Mouse (Mus musculus) hindbrain, embryonic 14.5 days (tissue): ENCODE data around the gene Sh3glb1. TPM values are rescaled to one million over a fixed set of nuclear protein-coding genes. Genes with fewer than 3 reads are reported as not detected.

Source experiments
- ATAC-seq: fragments of 200-750 bp; cut with Nextera tagmentation; 2 replicates; pipeline ENCODE4 v1.8.0; 2017; ENCODE audit warnings: moderate number of reproducible peaks, mild to moderate bottlenecking, moderate TSS enrichment, moderate library complexity; ENCODE audit not compliant: low FRiP score
- DNase-seq: peaks from one replicate; pipeline ENCODE4 v3.0.0-alpha.2; 2015; ENCODE audit warnings: low spot score
- H3K27ac ChIP-seq: fragments of 300-500 bp; sonication (generic); 2 replicates; pipeline ENCODE4 v1.5.1; 2014; ENCODE audit warnings: mild to moderate bottlenecking, moderate library complexity
- H3K27me3 ChIP-seq: fragments of 300-500 bp; sonication (generic); 2 replicates; pipeline ENCODE4 v1.6.1; 2014; ENCODE audit warnings: mild to moderate bottlenecking, low read length, mixed read lengths; ENCODE audit not compliant: control insufficient read depth, insufficient read depth
- H3K36me3 ChIP-seq: fragments of 300-500 bp; sonication (generic); replicated peaks from 2 replicates; pipeline ENCODE4 v1.6.1; 2014; ENCODE audit not compliant: control insufficient read depth, insufficient read depth
- H3K4me1 ChIP-seq: fragments of 300-500 bp; sonication (generic); replicated peaks from 2 replicates; pipeline ENCODE4 v1.6.1; 2014; ENCODE audit warnings: antibody characterized with exemption, low read length, mixed read lengths; ENCODE audit not compliant: control insufficient read depth, insufficient read depth
- H3K4me2 ChIP-seq: fragments of 300-500 bp; sonication (generic); replicated peaks from 2 replicates; pipeline ENCODE4 v1.6.1; 2014; ENCODE audit warnings: mild to moderate bottlenecking, moderate library complexity
- H3K4me3 ChIP-seq: fragments of 300-500 bp; sonication (generic); replicated peaks from 2 replicates; pipeline ENCODE4 v1.5.1; 2014; ENCODE audit warnings: mild to moderate bottlenecking, low read length
- H3K9ac ChIP-seq: fragments of 300-500 bp; sonication (generic); 2 replicates; pipeline ENCODE4 v1.6.1; 2014
- H3K9me3 ChIP-seq: fragments of 300-500 bp; sonication (generic); 2 replicates; pipeline ENCODE4 v1.6.1; 2016; ENCODE audit warnings: low read length; ENCODE audit not compliant: control insufficient read depth
- WGBS: fragments of 180-500 bp; shearing (Covaris S2); extraction: QIAGEN DNeasy Blood & Tissue Kit; methylation state at CpG from one replicate; pipeline ENCODE4 v1.1.7; 2014; 5-methylcytosine and 5-hydroxymethylcytosine counted together
- polyA plus RNA-seq: library from polyadenylated mRNA; unstranded; fragments of >200 nt; fragmentation: Nextera tagmentation; extraction: Ambion mirVana; gene quantifications from 2 replicates; pipeline ENCODE4 v1.2.1, GENCODE M21; 2014

Sh3glb1 gene
- polyA plus RNA-seq, 1 experiment from 2014 or later = 138 TPM

DNA sequence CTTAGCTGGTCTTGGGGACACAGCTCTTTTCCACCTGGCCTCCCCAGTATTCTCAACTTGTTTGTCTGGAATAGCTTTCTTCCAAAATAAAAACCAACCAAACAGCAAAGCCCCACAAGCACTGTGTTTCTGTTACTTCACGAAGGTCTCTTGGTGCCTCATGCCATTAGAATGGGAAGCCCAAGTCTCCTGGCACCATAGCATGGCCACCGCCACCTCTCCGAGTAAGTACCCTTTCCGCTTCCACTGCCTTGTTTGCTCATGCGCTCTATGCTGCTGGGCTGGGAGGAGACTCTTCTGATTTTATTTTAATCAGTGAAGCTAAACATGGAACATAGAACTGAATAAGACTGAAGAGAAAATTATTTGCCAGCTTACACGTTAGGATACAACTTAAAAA is 2.3 kb downstream of the Sh3glb1 start:
- Histone ChIP-seq H3K4me2 (peak overlapping the region; percentile 58), H3K9ac (0 out of 2 replicates have a peak overlapping the region, but pooled peaks have one; percentile 28), H3K27ac (no peak overlapping the region), H3K36me3 (no peaks in the 10 kb centered on the region), H3K4me1 (peaks cover 21% of the 10 kb centered on the region), H3K9me3 (no peaks in the 10 kb centered on the region), H3K4me3 (no peak overlapping the region; the same call in 1 of the 2 replicates), H3K27me3 (no peaks in the 10 kb centered on the region)
- no peak for DNase-seq
- no peak for ATAC-seq
- 78% methylated on average over 6 of the region's 6 CpGs for WGBS

DNA sequence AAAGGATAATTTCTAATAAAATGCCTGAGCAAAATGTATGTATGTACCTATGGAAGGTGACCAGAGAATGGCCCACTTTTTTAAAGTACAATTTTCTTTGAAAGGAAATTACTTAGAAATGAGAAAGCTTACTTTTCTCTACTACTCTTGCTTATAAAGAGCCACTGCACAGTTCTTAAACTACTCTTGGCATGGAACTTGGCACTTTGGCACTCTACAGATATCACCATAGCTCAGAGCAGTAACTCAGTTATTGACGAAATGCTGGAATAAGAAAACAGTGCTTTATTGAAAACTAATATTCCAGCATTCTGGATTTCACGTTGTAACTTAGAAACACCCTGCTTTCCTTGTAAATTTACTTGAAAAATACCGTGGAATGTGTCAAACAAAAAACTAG is 3.0 kb downstream of the Sh3glb1 start:
- ATAC-seq (no peak), DNase-seq (no peak)
- H3K4me2 ChIP-seq = no peak overlapping the region
- H3K9me3 ChIP-seq = no peaks in the 10 kb centered on the region
- peaks cover 21% of the 10 kb centered on the region for H3K4me1 ChIP-seq
- no peak overlapping the region for H3K9ac ChIP-seq
- no peak overlapping the region for H3K4me3 ChIP-seq
- H3K27me3 ChIP-seq = no peaks in the 10 kb centered on the region
- WGBS = 85% methylated on average over 3 of the region's 3 CpGs
- peaks cover 6% of the 10 kb centered on the region; the same call in 1 of the 2 replicates for H3K36me3 ChIP-seq
- no peak overlapping the region for H3K27ac ChIP-seq

DNA sequence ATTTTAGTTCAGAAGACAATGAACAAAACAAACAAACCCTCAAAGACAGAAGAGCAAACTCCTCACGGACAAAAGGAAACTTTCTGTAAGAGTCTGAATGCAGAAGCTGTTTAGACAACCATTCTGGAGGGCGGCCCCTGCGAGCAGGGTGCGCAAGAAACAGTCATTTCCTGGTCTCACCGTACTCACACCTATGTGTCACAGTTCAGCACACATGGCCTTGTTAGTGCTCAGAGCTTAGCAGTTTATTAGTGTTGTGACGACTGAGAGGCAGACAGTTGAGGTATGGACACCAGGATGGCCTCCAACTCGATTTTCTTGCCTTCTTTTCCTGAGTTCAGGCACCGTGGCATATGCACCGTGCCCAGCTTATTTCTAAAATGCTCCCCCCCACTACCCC is 4.2 kb downstream of the Sh3glb1 start:
- no peak for DNase-seq
- Histone ChIP-seq H3K9ac (no peak overlapping the region), H3K27ac (no peak overlapping the region), H3K4me2 (0 out of 2 replicates have a peak overlapping the region, but pooled peaks have one; percentile 9), H3K4me3 (no peak overlapping the region), H3K9me3 (no peaks in the 10 kb centered on the region), H3K27me3 (no peaks in the 10 kb centered on the region), H3K36me3 (peaks cover 18% of the 10 kb centered on the region), H3K4me1 (peaks cover 21% of the 10 kb centered on the region)
- WGBS = 69% methylated on average over 9 of the region's 9 CpGs
- ATAC-seq = no peak

DNA sequence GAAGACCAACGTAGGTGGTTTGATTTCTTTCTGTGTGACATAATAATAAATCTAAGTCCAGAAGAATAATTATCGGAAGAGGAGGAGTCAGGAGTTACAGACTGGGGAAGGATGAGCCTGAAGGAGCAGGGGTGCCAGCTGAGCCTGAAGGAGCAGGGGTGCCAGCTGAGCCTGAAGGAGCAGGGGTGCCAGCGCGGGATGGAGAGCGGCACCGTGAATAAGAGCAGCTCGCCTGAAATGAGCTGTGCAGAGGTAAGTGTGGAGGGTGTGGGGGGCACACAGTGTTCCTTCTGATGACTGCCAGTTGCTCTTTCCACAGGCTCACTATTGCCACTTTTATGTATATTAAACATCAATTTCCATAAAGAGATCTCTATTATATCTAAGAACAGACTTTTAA is 5.1 kb downstream of the Sh3glb1 start:
- H3K4me2 ChIP-seq = no peak overlapping the region
- H3K27ac ChIP-seq = no peak overlapping the region
- DNase-seq = no peak
- H3K4me3 ChIP-seq = no peak overlapping the region
- WGBS = 61% methylated on average over 7 of the region's 7 CpGs
- peaks cover 21% of the 10 kb centered on the region for H3K4me1 ChIP-seq
- H3K36me3 ChIP-seq = peaks cover 25% of the 10 kb centered on the region
- H3K9ac ChIP-seq = no peak overlapping the region
- H3K27me3 ChIP-seq = no peaks in the 10 kb centered on the region
- ATAC-seq = no peak
- no peaks in the 10 kb centered on the region for H3K9me3 ChIP-seq

DNA sequence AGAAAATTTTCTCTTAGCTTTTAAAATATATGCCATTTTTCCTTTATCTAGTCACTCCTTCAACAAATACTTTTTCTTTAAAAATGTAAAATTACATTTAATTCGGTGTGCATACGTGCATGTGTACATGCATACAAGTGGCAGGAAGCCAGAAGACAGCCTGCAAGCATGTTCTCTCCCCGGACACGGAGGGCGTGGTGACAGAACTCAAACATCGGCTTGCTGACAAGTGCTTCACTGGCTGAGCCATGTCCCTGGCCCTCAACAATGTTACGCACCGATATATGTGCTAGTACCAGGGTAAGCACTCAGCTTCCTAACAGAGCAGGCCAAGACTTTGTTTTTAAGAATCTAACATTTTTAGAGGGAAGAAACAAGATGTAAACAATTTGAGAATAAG is 5.5 kb downstream of the Sh3glb1 start:
- peaks cover 21% of the 10 kb centered on the region for H3K4me1 ChIP-seq
- no peak overlapping the region for H3K4me3 ChIP-seq
- 85% methylated on average over 8 of the region's 8 CpGs for WGBS
- ATAC-seq (no peak), DNase-seq (no peak)
- no peak overlapping the region for H3K9ac ChIP-seq
- peaks cover 29% of the 10 kb centered on the region for H3K36me3 ChIP-seq
- no peaks in the 10 kb centered on the region for H3K27me3 ChIP-seq
- no peaks in the 10 kb centered on the region for H3K9me3 ChIP-seq
- no peak overlapping the region for H3K27ac ChIP-seq
- H3K4me2 ChIP-seq = no peak overlapping the region

DNA sequence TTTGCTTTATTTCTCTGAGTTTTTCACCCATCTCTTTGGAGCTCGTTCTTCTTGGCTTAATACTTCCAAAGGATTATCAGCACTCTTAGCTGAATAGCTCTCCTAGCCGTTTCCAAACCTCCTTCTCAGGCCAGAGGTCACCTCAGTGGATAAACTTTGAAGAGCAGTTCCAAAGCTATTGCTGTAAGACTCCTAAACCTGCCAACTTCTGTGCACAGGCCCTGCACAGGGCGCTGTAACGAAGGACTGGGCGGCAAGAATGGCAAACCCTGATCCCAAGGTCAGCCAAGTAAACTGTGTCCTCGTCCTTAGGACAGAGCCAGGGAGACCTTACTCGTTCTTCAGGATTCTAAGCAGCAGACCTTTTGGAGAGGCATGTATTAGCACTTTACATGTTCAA is 6.0 kb downstream of the Sh3glb1 start:
- Histone ChIP-seq H3K27me3 (no peaks in the 10 kb centered on the region), H3K4me2 (no peak overlapping the region), H3K4me1 (peaks cover 21% of the 10 kb centered on the region), H3K9me3 (no peaks in the 10 kb centered on the region), H3K27ac (no peak overlapping the region), H3K36me3 (peaks cover 32% of the 10 kb centered on the region), H3K4me3 (no peak overlapping the region), H3K9ac (no peak overlapping the region)
- no peak for DNase-seq
- WGBS = 77% methylated on average over 7 of the region's 7 CpGs
- ATAC-seq = no peak

DNA sequence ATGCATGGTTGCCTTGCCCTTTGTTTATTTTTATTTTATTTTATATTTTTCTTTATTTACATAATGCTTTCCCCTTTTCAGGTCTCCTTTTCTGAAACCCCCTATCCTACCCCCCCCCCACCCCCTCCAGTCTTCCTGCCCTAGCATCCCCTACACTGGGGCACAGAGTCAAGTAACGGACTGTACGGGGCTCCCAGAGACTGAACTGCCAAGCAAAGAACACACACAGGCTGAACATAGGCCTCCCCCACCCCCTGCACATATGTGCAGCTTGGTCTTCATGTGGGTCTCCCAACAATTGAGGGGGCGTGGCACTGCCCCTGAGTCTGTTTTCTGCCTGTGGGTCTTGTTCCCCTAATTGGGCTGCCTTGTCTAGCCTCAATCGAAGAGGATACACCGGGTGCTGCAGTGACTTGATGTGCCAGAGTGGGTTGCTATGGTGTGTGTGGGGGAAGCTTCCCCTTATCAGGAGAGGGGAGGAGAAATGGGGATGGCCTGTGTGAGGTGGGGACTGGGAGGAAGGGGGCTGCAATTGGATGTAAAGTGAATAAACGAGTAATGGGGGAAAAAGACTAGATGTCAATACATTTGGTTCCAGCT is 8.4 kb downstream of the Sh3glb1 start:
- no peak for ATAC-seq

DNA sequence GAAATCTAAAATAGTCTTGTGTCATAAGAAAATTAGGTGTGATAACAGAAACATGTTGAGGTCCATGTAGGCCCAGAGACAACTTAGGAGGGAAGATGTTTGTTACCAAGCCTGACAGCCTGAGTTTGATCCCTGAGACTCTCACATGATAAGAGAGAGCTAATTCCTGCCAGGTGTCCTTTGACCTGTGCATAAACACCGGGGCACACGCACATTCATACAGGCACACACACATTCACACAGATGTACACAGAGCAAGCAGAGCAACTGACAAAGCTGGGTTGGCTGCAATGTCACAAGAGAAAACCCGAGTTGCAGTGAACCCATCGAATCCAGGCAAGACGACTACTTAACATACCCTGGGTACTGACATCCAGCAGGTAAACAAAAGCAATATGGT is 11.5 kb downstream of the Sh3glb1 start:
- Histone ChIP-seq H3K4me2 (no peak overlapping the region), H3K9me3 (no peaks in the 10 kb centered on the region), H3K27me3 (no peaks in the 10 kb centered on the region), H3K27ac (no peak overlapping the region), H3K36me3 (peaks cover 68% of the 10 kb centered on the region), H3K4me1 (no peaks in the 10 kb centered on the region), H3K9ac (no peak overlapping the region), H3K4me3 (no peak overlapping the region)
- ATAC-seq = no peak
- DNase-seq = no peak
- WGBS = 94% methylated on average over 5 of the region's 5 CpGs

More for the DNA sequence above, 8.4 kb downstream of the Sh3glb1 start:
- peaks cover 3% of the 10 kb centered on the region; the same call in 1 of the 2 replicates for H3K4me1 ChIP-seq
- no peak for DNase-seq
- H3K4me3 ChIP-seq = no peak overlapping the region
- H3K9ac ChIP-seq = no peak overlapping the region
- WGBS = 70% methylated on average over 6 of the region's 6 CpGs
- no peaks in the 10 kb centered on the region for H3K9me3 ChIP-seq
- no peak overlapping the region for H3K4me2 ChIP-seq
- H3K27ac ChIP-seq = no peak overlapping the region
- peaks cover 46% of the 10 kb centered on the region for H3K36me3 ChIP-seq
- H3K27me3 ChIP-seq = no peaks in the 10 kb centered on the region

DNA sequence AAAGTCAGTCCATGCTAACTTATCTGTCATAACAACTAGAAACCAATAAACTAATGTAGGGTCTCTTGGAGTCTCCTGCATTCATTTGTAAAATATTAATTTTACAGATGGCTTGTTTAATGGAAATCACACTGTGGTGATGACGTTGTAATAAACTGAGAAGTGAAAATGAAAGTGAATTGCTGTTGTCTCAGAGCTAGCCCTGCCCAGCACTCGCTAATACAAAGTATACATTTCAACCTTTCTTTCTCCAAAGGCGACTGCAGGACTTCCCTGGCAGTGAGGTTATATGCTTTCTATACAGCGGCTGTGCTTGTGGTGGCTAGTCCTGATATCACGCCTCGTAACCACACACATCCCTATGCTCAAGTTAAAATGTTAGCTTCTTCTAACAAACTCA is 16.2 kb downstream of the Sh3glb1 start:
- Histone ChIP-seq H3K36me3 (peaks cover 68% of the 10 kb centered on the region), H3K27me3 (no peaks in the 10 kb centered on the region), H3K4me2 (no peak overlapping the region), H3K9ac (no peak overlapping the region), H3K4me3 (no peak overlapping the region), H3K27ac (no peak overlapping the region), H3K4me1 (no peaks in the 10 kb centered on the region), H3K9me3 (no peaks in the 10 kb centered on the region)
- DNase-seq (no peak), ATAC-seq (no peak)
- WGBS = 95% methylated on average over 6 of the region's 6 CpGs
